9 mouse cellular contexts compared by ENCODE assay signal in genomic region chr10:96263544-96263943, GRCm38 (mm10).
DNase-seq lines count a peak whose midpoint lies in the region; ATAC-seq lines count a peak whose summit lies in the region.
"Had no signal": no experiment of that assay in that cellular context is flagged by ENCODE, and none has a peak within 500 bp of the region (broad histone marks: within the 10 kb centered on the region; RNA-seq: fewer than 3 reads in every experiment).

No protein-coding gene starts in this region.

- no peaks in the 10 kb centered on the region for H3K27me3 ChIP-seq in limb, embryonic 11.5 days (ENCODE audit: control insufficient read depth, insufficient read depth, low read length)
- H3K27me3 ChIP-seq: Patski had no signal

- H3K9me3 ChIP-seq in limb, embryonic 11.5 days (ENCODE audit: control insufficient read depth, low read length): no peaks in the 10 kb centered on the region

- 0 out of 2 replicates have a peak, but pooled peaks have one; percentile 51 for ATAC-seq in limb, embryonic 11.5 days (ENCODE audit: insufficient number of reproducible peaks, low FRiP score, low TSS enrichment, low read depth)
- ATAC-seq: Patski had no signal

- peaks cover 11% of the 10 kb centered on the region for H3K4me1 ChIP-seq in limb, embryonic 11.5 days (ENCODE audit: control insufficient read depth, insufficient read depth, low read length)

- H3K4me2 ChIP-seq in limb, embryonic 11.5 days (ENCODE audit: low read depth, severe bottlenecking): no peak overlapping the region

- no peak overlapping the region for H3K4me3 ChIP-seq in limb, embryonic 11.5 days (ENCODE audit: low read depth, low read length)

- H3K27ac ChIP-seq in limb, embryonic 11.5 days (replicated peaks; ENCODE audit: low read depth, low read length): no peak overlapping the region

- DNase-seq in left cerebral cortex, adult 9 months (ENCODE audit: low spot score in 2 of 2): peak; percentile 6 to 22
- DNase-seq in left cerebral cortex, adult 11 months (ENCODE audit: low spot score): no peak
- peak; percentile 18 for DNase-seq in brain, embryonic 18.5 days (ENCODE audit: low read depth, low spot score)
- DNase-seq in forelimb bud, embryonic 11.5 days (ENCODE audit: low read depth, low spot score): peak; percentile 55
- peak; percentile 57 for DNase-seq in limb, embryonic 11.5 days (ENCODE audit: low spot score)
- DNase-seq in layer of hippocampus, postnatal 36 days: no peak
- no peak for DNase-seq in thymus, postnatal 36 days
- no peak for DNase-seq in gastrocnemius, postnatal 25 days

- no peak overlapping the region for H3K9ac ChIP-seq in limb, embryonic 11.5 days (ENCODE audit: low read length)

- 15% methylated on average over 7 of the region's 7 CpGs for WGBS in limb, embryonic 11.5 days

- H3K36me3 ChIP-seq in limb, embryonic 11.5 days (ENCODE audit: control insufficient read depth, insufficient read depth, low read length): no peaks in the 10 kb centered on the region

Comparison
In these comparisons a context has a peak if more than half of its experiments do, and no peak if none do; other contexts are left out.
1. DNase-seq: peak in left cerebral cortex, adult 9 months (2 of 2), brain, embryonic 18.5 days (single experiment), forelimb bud, embryonic 11.5 days (single experiment) and limb, embryonic 11.5 days (single experiment); none in left cerebral cortex, adult 11 months (single experiment), layer of hippocampus, postnatal 36 days (0 of 2), thymus, postnatal 36 days (0 of 2) and gastrocnemius, postnatal 25 days (single experiment).